Mouse (Mus musculus) embryonic facial prominence, embryonic 10.5 days (tissue): Measurements from ENCODE around the gene Nudcd2. TPM values are rescaled to one million over a fixed set of nuclear protein-coding genes. Genes with fewer than 3 reads are reported as not detected.

Experiments
- DNase-seq: peaks from one replicate; pipeline ENCODE4 v3.0.0-alpha.2; 2017; ENCODE audit warnings: low spot score
- H3K27ac ChIP-seq: fragments of 300-500 bp; sonication (generic); replicated peaks from 2 replicates; pipeline ENCODE4 v1.5.1; 2016; ENCODE audit warnings: mild to moderate bottlenecking
- H3K27me3 ChIP-seq: fragments of 300-500 bp; sonication (generic); replicated peaks from 2 replicates; pipeline ENCODE4 v1.6.1; 2016; ENCODE audit warnings: low read depth, mild to moderate bottlenecking; ENCODE audit not compliant: poor library complexity, severe bottlenecking
- H3K36me3 ChIP-seq: fragments of 300-500 bp; sonication (generic); replicated peaks from 2 replicates; pipeline ENCODE4 v1.6.1; 2016; ENCODE audit warnings: mild to moderate bottlenecking, moderate library complexity
- H3K4me1 ChIP-seq: fragments of 300-500 bp; sonication (generic); 2 replicates; pipeline ENCODE4 v1.6.1; 2016
- H3K4me3 ChIP-seq: fragments of 300-500 bp; sonication (generic); 2 replicates; pipeline ENCODE4 v1.5.1; 2016; ENCODE audit warnings: mild to moderate bottlenecking, moderate library complexity
- H3K9me3 ChIP-seq: fragments of 300-500 bp; sonication (generic); 2 replicates; pipeline ENCODE4 v1.6.1; 2016; ENCODE audit warnings: mild to moderate bottlenecking
- WGBS: fragments of 180-500 bp; shearing (Covaris S2); methylation state at CpG from one replicate; pipeline ENCODE4 v1.1.7; 2016; 5-methylcytosine and 5-hydroxymethylcytosine counted together
- polyA plus RNA-seq: library from polyadenylated mRNA; unstranded; fragments of >200 nt; fragmentation: Nextera tagmentation; extraction: Ambion mirVana; gene quantifications from 2 replicates; pipeline ENCODE4 v1.2.1, GENCODE M21; 2016

Nudcd2 gene
- polyA plus RNA-seq, 1 experiment from 2014 or later: 222 TPM

DNA sequence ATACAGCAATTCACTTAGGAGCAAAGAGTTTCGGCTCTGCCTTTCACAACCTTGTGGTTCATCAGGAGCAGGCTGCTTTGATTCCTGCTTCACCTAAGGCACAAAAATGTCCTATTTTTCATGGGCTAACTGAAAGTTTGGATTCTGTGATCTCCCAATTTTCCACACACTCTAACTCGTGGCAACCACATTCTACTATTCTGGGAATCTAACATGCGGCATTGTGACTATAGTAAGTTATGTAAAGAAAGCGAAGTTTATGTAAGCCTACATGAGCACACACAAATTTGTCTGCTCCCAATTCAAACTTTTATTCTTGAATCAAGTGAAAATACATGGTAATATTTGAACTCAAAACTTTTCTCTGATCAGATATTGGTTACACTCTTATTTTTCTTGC, 31.2 kb downstream of the Nudcd2 start:
- Histone ChIP-seq H3K27me3 (no peaks in the 10 kb centered on the region), H3K4me3 (no peak overlapping the region), H3K27ac (no peak overlapping the region), H3K4me1 (no peaks in the 10 kb centered on the region), H3K9me3 (no peaks in the 10 kb centered on the region), H3K36me3 (no peaks in the 10 kb centered on the region)
- DNase-seq: no peak
- 83% methylated on average over 4 of the region's 4 CpGs for WGBS

DNA sequence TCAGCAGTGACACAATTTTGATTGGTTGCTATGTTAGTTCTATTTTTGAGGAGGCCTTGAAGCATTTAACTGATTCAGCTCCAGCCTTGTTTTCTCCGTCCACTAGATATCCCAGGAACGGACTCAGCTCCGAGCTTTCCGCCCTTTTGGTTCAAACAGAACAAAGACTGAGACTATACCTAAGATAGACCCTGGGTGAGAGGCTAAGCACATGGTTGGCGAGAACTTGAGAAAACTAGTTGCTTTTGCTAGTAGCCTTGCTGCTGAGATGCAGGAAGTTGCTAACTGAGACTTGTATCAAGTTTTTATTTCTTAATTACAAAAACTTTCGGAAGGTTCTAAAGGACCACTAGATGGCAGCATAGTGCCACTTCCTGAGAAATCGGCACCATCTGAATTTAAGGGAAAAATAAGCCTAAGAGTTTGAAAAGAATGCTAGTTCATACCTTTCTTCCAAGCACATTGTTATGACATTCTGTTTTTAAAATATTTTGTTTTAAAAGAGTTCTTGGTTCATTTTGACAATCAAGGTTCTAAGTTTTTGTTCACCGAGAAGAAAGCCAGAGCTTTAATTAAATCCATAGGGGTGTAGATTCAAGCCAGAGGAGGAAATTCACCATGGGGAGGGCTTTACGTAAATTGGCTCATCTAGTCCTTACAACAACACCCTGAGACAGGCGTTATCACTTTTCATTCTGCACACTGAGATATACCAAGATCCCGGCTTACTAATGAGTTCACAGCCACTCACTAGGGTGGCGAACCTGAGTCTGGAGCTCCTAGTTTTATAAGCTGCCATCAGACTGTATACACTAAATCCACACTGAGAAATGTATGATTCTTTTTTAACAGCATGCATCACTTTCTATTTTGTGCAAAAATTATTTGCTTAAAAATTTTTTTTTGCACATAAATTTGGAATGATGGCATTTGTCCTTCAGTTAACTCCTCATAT, 42.1 kb downstream of the Nudcd2 start:
- Histone ChIP-seq H3K27ac (no peak overlapping the region), H3K9me3 (no peaks in the 10 kb centered on the region), H3K4me3 (no peak overlapping the region), H3K36me3 (no peaks in the 10 kb centered on the region), H3K27me3 (no peaks in the 10 kb centered on the region), H3K4me1 (no peaks in the 10 kb centered on the region)
- WGBS: 49% methylated on average over 12 of the region's 12 CpGs
- no peak for DNase-seq

DNA sequence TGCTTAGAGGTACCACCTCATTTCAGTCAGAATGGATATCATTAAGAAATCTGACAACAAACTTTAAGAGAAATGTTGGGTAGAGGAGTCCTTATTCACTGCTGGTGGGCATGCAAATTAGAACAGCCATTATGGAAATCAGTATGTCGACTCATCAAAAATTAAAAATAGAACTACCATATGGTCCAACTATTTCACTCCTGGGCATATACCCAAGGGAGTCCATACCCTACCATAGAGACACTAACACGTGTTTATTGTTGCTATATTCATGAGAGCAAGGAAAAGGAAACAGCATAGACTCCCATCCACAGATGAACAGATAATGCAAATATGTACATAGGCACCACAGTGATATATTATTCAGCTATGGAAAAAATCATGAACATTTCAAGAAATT, 48.4 kb downstream of the Nudcd2 start:
- H3K9me3 ChIP-seq: no peaks in the 10 kb centered on the region
- 82% methylated on average over 2 of the region's 2 CpGs for WGBS
- DNase-seq: no peak

DNA sequence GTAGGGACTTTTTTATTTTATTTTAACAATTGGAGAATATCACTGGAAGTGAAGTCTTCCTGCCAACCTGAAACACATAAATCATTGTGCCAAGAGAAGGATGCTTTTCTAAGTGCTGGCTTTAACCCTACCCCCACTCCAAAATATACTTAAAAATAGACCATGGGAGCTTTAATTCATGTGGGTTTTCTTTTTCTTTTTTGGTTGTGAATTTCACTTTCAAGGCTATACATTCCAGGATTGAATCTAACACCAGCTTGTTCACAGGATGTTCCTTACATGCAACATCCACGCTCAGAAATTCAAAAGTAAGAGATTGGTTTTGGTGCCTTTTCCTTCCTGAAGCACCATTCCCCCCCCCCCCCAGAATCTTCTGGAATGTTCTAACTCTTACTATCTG, 49.9 kb downstream of the Nudcd2 start:
- H3K36me3 ChIP-seq: no peaks in the 10 kb centered on the region
- H3K27me3 ChIP-seq: no peaks in the 10 kb centered on the region
- WGBS: 97% methylated on average over 1 of the region's 1 CpGs
- H3K4me1 ChIP-seq: no peaks in the 10 kb centered on the region
- no peak overlapping the region for H3K4me3 ChIP-seq
- H3K9me3 ChIP-seq: no peaks in the 10 kb centered on the region
- no peak overlapping the region for H3K27ac ChIP-seq
- no peak for DNase-seq

More for the DNA sequence above, 48.4 kb downstream of the Nudcd2 start:
- H3K4me1 ChIP-seq: no peaks in the 10 kb centered on the region
- no peak overlapping the region for H3K27ac ChIP-seq
- H3K36me3 ChIP-seq: no peaks in the 10 kb centered on the region
- no peaks in the 10 kb centered on the region for H3K27me3 ChIP-seq
- H3K4me3 ChIP-seq: no peak overlapping the region

DNA sequence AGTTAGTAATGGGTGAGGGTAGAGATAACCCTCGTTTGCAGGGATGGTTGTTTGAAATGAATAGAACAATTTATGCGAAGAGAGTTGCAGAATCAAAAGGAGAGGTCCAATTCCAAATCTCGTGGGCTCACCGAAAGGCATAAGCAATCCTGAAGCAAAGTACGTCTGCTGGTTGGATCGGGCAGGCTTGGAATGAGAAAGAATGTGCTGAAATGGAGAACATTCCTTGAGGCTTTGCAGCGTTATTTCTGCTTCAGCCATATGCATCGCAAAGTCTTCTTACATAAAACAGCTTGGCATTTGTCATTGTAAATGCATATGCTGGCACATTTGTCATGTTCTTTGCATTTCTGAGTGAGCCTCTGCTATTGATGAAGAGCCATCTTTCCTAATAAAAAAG, 50.9 kb downstream of the Nudcd2 start:
- Histone ChIP-seq H3K4me3 (no peak overlapping the region), H3K4me1 (no peaks in the 10 kb centered on the region), H3K9me3 (no peaks in the 10 kb centered on the region), H3K36me3 (no peaks in the 10 kb centered on the region), H3K27me3 (no peaks in the 10 kb centered on the region), H3K27ac (no peak overlapping the region)
- DNase-seq: no peak
- 80% methylated on average over 8 of the region's 8 CpGs for WGBS

DNA sequence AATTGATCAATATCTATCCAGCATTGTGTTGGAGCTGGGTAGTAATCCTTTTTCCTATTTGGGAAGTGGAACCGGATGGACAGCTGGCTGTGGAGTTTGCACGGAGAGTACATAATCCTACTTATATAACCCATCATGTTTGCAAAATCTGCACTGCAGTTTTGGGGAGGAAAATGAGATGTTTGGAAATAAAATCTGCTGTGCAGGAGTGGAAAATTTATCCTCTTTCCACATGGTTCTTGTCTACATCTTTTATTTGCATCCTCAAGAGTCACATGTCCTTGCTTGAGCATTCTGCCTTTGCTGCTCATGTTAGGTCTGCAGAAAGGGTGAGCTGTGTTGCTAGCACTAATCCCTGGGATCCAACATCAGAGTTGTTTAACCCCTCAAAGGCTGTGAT, 53.4 kb downstream of the Nudcd2 start:
- Histone ChIP-seq H3K4me1 (no peaks in the 10 kb centered on the region), H3K4me3 (no peak overlapping the region), H3K27me3 (no peaks in the 10 kb centered on the region), H3K36me3 (no peaks in the 10 kb centered on the region), H3K9me3 (no peaks in the 10 kb centered on the region), H3K27ac (no peak overlapping the region)
- no peak for DNase-seq
- WGBS: 91% methylated on average over 2 of the region's 2 CpGs

Other genes starting within 250 kb of the Nudcd2 start
- 96.0 and 106 TPM in 2 replicates for gene Mat2b, start 38.5 kb upstream of the Nudcd2 start, polyA plus RNA-seq
- 59.2 and 59.4 TPM in 2 replicates for gene Hmmr, start 245 bp upstream of the Nudcd2 start, polyA plus RNA-seq
- gene Ccng1, start 21.6 kb downstream of the Nudcd2 start, polyA plus RNA-seq: 31.2 and 31.5 TPM in 2 replicates